Mouse (Mus musculus): ENCODE data around the gene Gtf2h4.

GRCm38 (mm10) chr17:35703751-35704271, 30.3 kb upstream of the Gtf2h4 start:
- TF ChIP-seq POLR2A (IDR thresholded peaks at IDR 0.05; ENCODE audit: extremely low read depth, insufficient read depth, low read length) (no peak), CTCF (IDR thresholded peaks at IDR 0.05; ENCODE audit: extremely low read depth, insufficient read depth, low read length) (no peak)

Measured in cortical plate, adult 2 months (tissue).